Mouse (Mus musculus) granulocyte monocyte progenitor cell, adult 5-6 weeks (primary cell): Measurements from ENCODE around the gene Hecw2. TPM values are rescaled to one million over a fixed set of nuclear protein-coding genes. Genes with fewer than 3 reads are reported as not detected.

ENCODE experiments used
- ATAC-seq: replicated peaks from 2 replicates; pipeline ENCODE4 v1.8.0; 2016; ENCODE audit warnings: mild to moderate bottlenecking, moderate TSS enrichment, inconsistent platforms; ENCODE audit not compliant: poor library complexity, severe bottlenecking
- total RNA-seq, 2 experiments: library from RNA; stranded (forward) in 1 of 2; stranded (reverse) in 1 of 2; fragments of 200-712, 200-1000 nt in 1 of 2; fragments of >200 nt in 1 of 2; fragmentation: Nextera tagmentation in 1 of 2; gene quantifications; 2 replicates each; pipeline ENCODE4 v1.2.3; 2014 to 2017

The Hecw2 gene
- total RNA-seq, 2 experiments from 2014 or later: not detected

GRCm38 (mm10) chr1:53797074-53797473 is 397.9 kb downstream of the Hecw2 start:
- ATAC-seq: no peak

DNA sequence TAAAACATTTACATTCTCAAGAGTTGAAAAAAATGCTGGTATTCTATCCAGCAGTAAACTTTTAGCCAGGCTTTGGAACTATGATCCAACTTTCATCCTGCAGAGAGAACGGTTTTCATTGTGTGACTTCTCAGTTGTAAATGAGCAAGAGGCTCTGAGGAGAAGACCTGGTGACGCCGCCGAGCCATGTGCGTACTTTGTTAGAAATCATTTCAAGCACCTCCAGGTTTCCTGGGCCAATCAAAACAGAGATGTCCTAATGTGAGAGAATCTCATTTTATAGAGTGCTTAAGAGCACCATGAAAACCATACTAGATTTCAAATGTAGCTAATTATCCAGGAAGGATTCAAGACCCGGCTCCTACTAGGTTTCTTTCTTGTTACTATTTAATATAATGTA is 398.7 kb downstream of the Hecw2 start:
- no peak for ATAC-seq

DNA sequence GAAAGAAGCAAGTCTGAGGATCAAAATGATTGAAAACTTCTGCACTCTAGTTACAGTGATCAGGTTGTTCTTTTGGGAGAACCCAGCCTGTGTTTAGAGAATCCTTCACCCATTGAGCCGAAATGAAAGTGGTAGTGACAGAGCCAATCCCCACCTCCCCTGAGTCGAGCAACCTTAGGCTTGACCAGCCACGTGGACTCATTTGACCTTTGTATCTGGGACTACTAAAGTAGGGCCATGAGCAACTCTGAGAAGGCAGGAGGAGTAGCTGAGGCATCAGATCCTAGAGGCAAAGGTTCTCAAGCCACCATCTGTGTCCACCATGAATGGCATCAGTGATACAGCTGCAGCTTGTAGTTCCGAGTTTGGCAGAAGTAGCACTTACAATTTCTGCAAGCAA is 399.4 kb downstream of the Hecw2 start:
- ATAC-seq: no peak

DNA sequence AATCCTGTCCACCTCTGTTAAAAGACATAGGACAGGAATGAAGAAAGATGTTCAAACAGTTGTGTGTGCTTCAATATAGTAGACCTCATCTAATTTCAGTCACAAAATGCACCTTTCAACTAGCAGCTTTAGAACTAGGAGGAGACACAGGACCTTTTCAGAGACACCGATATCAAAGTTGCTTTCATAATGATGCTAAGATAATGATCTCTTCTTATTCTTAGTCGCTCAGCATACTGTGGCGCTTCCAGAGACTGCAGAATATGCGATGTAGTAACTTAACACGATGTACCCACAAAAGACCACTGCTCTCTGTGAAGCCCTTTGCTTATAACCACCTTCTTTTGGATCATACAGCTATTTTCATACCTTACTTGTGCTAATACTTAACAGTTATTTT is 399.9 kb downstream of the Hecw2 start:
- no peak for ATAC-seq

DNA sequence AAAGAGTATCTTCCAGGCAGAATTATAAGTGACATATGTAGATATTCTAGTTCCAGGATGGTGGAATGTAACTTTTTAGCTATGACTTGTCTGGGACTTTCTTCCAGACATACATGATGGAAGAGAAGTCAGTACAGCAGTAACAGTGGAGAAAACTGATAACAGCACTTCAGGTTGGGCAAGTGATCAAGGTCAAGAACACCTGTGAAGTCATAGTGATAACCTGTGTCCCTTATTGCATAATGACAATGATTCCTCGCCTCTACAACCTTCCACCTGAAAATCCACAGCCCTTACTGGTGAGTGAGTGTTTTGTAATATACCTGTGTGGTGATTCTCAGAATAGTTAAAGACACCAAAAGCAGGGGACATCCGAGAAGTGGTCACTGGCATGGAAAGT is 400.7 kb downstream of the Hecw2 start:
- no peak for ATAC-seq

DNA sequence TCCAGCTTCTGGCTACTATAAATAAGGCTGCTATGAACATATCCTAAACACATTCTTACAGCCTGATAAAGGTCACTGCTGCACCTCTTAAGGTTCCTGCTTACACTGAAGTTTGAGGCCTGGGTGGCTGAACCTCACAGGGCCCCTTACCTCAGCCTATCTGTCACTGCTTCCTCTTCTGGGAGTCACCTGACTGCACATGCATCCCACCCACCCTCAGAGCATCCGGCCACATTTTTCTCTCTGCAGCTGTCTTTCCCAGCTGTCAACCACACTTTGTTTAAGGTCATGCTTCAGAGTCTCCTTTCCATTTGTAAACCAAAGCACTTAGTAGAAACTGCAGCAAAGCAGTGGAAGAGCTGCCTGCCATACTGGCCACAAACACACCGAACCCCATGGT is 403.6 kb downstream of the Hecw2 start:
- ATAC-seq: peak; percentile 94

DNA sequence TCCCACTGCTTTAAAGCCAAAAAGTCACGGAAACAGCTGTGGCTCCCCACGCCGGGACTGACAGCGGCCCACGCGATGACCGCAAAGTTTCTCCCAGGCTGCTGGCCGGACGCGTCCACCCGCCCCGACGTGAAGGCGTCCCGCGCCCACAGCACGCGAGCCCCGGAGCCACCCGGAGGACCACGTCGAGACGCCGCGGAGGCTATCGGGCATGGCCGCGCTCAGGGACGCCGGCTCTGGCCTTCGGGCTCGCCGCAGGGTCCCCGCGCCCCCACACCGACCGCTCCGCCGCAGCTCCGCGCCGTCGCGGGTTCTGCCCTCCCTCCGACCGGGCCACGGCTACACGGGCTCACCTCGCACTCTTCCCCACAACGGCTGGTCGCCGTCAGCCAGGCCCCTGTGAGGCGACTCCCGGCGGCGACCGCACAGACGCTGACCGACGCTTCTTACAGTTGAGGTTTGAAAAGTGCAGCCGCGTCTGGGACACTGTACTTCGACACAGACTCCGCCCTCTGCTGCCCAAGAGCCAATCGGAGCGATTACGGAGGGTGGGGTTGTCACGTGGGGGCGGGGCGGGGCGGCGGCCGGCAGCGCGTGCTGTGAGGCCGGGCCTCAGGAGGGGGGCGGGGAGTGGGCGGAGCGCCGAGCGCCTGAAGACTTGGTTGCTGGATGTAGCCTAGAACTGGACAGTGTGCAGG is 410.1 kb downstream of the Hecw2 start, which contains the start of gene Stk17b:
TSS of gene Stk17b (minus strand) at position 504 of the 698 bp plus-strand sequence.
- ATAC-seq: peak; percentile 95

GRCm38 (mm10) chr1:53784291-53784720 is 410.7 kb downstream of the Hecw2 start:
- ATAC-seq: peak; percentile 13

GRCm38 (mm10) chr1:53782956-53783355 is 412.0 kb downstream of the Hecw2 start:
- ATAC-seq: no peak

GRCm38 (mm10) chr1:53782079-53782478 is 412.9 kb downstream of the Hecw2 start:
- no peak for ATAC-seq

- ATAC-seq: no peak
Observed at GRCm38 (mm10) chr1:53781311-53781710, 413.7 kb downstream of the Hecw2 start.

- no peak for ATAC-seq
Observed at GRCm38 (mm10) chr1:53776176-53776905, 418.6 kb downstream of the Hecw2 start.

DNA sequence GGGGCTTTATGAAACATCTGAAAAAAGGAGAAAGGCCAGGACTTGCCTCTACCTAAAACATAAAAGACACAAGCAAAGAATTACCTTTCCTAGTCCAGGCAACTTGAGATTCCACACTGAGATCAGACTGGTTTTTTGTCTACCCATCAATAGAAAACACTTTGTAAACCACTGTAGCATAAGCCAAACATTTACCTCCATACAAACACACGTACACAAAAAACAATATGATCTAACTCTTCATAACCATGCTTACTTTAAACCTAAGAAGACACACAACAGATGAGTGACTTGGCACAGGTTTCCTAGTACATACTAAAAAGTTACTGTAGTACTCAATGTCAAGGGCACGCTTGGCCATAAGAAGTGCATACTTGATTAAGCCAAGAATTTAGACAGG is 419.4 kb downstream of the Hecw2 start:
- ATAC-seq: no peak

DNA sequence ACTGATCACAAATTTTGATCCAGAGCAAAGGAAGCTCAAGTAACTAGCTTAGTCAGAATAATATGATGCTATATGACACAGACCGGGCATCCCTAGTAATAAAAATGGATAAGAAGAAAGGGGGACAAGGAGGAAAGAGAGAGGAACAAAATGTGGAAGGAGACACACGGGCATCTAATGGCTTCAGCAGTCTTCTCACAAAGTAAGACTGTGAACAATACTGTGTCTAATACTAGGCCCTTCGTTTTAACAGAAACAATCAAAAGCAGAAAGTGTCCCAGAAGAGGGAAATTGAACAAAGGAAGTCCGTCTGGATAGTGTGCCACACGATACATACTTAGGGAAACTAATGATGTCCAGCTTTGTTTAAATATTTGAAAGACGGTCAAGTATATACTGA is 419.9 kb downstream of the Hecw2 start:
- ATAC-seq: no peak

DNA sequence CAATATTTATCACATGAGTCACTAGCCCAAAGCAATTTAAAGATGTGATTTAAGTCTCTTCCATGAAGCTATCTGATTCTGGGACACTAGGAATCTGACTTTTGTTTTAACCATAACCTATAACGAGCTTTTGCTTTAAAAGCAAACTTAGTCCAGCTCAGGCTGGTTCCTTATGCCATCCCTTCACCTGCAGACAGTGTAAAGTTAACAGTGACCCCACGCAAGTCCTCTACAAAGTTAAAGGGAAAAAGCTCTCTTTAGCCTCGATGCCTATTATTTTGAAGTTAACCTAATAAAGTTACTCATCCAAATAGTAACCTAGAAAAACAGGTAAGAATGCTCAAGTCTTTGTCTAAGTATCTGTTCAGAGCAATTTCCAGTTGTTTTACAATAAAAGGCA is 420.4 kb downstream of the Hecw2 start:
- no peak for ATAC-seq

- peak; percentile 97 for ATAC-seq
Observed at GRCm38 (mm10) chr1:53773994-53774393, 421.0 kb downstream of the Hecw2 start.

- ATAC-seq: peak; percentile 45
Observed at GRCm38 (mm10) chr1:53772967-53773366, 422.0 kb downstream of the Hecw2 start.

- no peak for ATAC-seq
Observed at GRCm38 (mm10) chr1:53771476-53771875, 423.5 kb downstream of the Hecw2 start.

GRCm38 (mm10) chr1:53766112-53766511 is 428.9 kb downstream of the Hecw2 start:
- no peak for ATAC-seq

GRCm38 (mm10) chr1:53757316-53757715 is 437.7 kb downstream of the Hecw2 start:
- no peak for ATAC-seq
